Comparison of ENCODE assay signal across 29 mouse cellular contexts in genomic region chr7:126616707-126617106, GRCm38 (mm10). TPM values are rescaled to one million over a fixed set of nuclear protein-coding genes. Genes with fewer than 3 reads are reported as not detected.
DNase-seq lines count a peak whose midpoint lies in the region; ATAC-seq and TF ChIP-seq lines count a peak whose summit lies in the region.
"Had no signal": no experiment of that assay in that cellular context is flagged by ENCODE, and none has a peak within 500 bp of the region (broad histone marks: within the 10 kb centered on the region; RNA-seq: fewer than 3 reads in every experiment).

No protein-coding gene starts in this region.

- no peak for ATAC-seq in lung, postnatal 0 days
- no peak for ATAC-seq in Patski
- ATAC-seq: forebrain, embryonic 16.5 days; hindbrain, embryonic 16.5 days; intestine, embryonic 16.5 days; midbrain, embryonic 15.5 days had no signal

- no peaks in the 10 kb centered on the region for H3K9me3 ChIP-seq in lung, postnatal 0 days (ENCODE audit: low read length)
- H3K9me3 ChIP-seq: embryonic facial prominence, embryonic 10.5 days; forebrain, embryonic 10.5 days; heart, embryonic 10.5 days; limb, embryonic 13.5 days; liver, embryonic 15.5 days; midbrain, embryonic 15.5 days; neural tube, embryonic 13.5 days had no signal

- DNase-seq in kidney, adult 2 months: no peak
- DNase-seq in kidney, adult 8-10 months: no peak
- DNase-seq in lung, postnatal 0 days (ENCODE audit: low spot score): no peak
- DNase-seq in lung, postnatal 4 days: no peak
- no peak for DNase-seq in Patski (ENCODE audit: low read depth, low spot score)
- no peak for DNase-seq in gastrocnemius, postnatal 4 days (ENCODE audit: low spot score in 2 of 2)
- DNase-seq in frontal cortex, postnatal 36 days (ENCODE audit: low spot score in 2 of 2): no peak
- DNase-seq: cerebellum, postnatal 10 days; kidney, postnatal 4 days; lung, postnatal 14 days; retina, postnatal 1 day; thymus, postnatal 25 days had no signal

- TF ChIP-seq POLR2A in kidney, adult 2 months (IDR thresholded peaks at IDR 0.05; ENCODE audit: low read depth, low read length): no peak
- TF ChIP-seq POLR2A in embryonic fibroblast, embryonic 13.5 days (IDR thresholded peaks at IDR 0.05; ENCODE audit: low read depth, low read length): no peak

- H3K27me3 ChIP-seq in kidney, adult 2 months (replicated peaks; ENCODE audit: control insufficient read depth, insufficient read depth, low read length): no peaks in the 10 kb centered on the region
- no peaks in the 10 kb centered on the region for H3K27me3 ChIP-seq in lung, postnatal 0 days (replicated peaks; ENCODE audit: insufficient read depth, low read length)
- H3K27me3 ChIP-seq in Patski: no peaks in the 10 kb centered on the region
- H3K27me3 ChIP-seq: limb, embryonic 13.5 days; liver, embryonic 15.5 days; midbrain, embryonic 15.5 days; neural tube, embryonic 13.5 days had no signal

- no peaks in the 10 kb centered on the region for H3K36me3 ChIP-seq in kidney, adult 2 months (ENCODE audit: control insufficient read depth, insufficient read depth, low read length)
- H3K36me3 ChIP-seq in lung, postnatal 0 days (ENCODE audit: insufficient read depth, low read length): no peaks in the 10 kb centered on the region
- H3K36me3 ChIP-seq: embryonic facial prominence, embryonic 10.5 days; forebrain, embryonic 10.5 days; heart, embryonic 10.5 days; limb, embryonic 13.5 days; liver, embryonic 15.5 days; midbrain, embryonic 15.5 days; neural tube, embryonic 13.5 days had no signal

- WGBS in kidney, adult 2 months: 72% methylated on average over 3 of the region's 3 CpGs
- WGBS in lung, postnatal 0 days: 58% methylated on average over 3 of the region's 3 CpGs

- in situ Hi-C loops in Patski (cut with MboI; ENCODE audit: low pct_unique_long_range_greater_than_20kb): no loop called here

- no peak overlapping the region for H3K4me2 ChIP-seq in lung, postnatal 0 days (replicated peaks; ENCODE audit: low read depth, low read length)
- H3K4me2 ChIP-seq: limb, embryonic 13.5 days; liver, embryonic 15.5 days; midbrain, embryonic 15.5 days; neural tube, embryonic 13.5 days had no signal

- CTCF ChIA-PET in Patski (lab: Charles Lee): interaction anchor here (1.0 kb wide), 1 partner anchor 10 kb away, joined by 3 read pairs; no protein-coding TSS in a partner anchor

- H3K4me3 ChIP-seq in kidney, adult 2 months (ENCODE audit: insufficient read depth, low read depth, low read length): no peak overlapping the region
- no peak overlapping the region for H3K4me3 ChIP-seq in lung, postnatal 0 days (ENCODE audit: low read depth, low read length)
- H3K4me3 ChIP-seq in embryonic fibroblast, embryonic 13.5 days (ENCODE audit: insufficient read depth, low read length): no peak overlapping the region
- H3K4me3 ChIP-seq: embryonic facial prominence, embryonic 10.5 days; forebrain, embryonic 10.5 days; heart, embryonic 10.5 days; limb, embryonic 13.5 days; liver, embryonic 15.5 days; midbrain, embryonic 15.5 days; neural tube, embryonic 13.5 days had no signal

- no peak overlapping the region for H3K27ac ChIP-seq in kidney, adult 2 months (ENCODE audit: insufficient read depth, low read depth, low read length)
- H3K27ac ChIP-seq in lung, postnatal 0 days (ENCODE audit: low read length): no peak overlapping the region
- H3K27ac ChIP-seq in embryonic fibroblast, embryonic 13.5 days (ENCODE audit: insufficient read depth, low read length): no peak overlapping the region
- H3K27ac ChIP-seq: embryonic facial prominence, embryonic 10.5 days; forebrain, embryonic 10.5 days; heart, embryonic 10.5 days; limb, embryonic 13.5 days; liver, embryonic 15.5 days; midbrain, embryonic 15.5 days; neural tube, embryonic 13.5 days had no signal

- no peaks in the 10 kb centered on the region for H3K4me1 ChIP-seq in kidney, adult 2 months (ENCODE audit: control insufficient read depth, insufficient read depth, low read length)
- H3K4me1 ChIP-seq in lung, postnatal 0 days (ENCODE audit: insufficient read depth, low read depth, low read length): peaks cover 3% of the 10 kb centered on the region; the same call in 1 of the 2 replicates
- no peaks in the 10 kb centered on the region for H3K4me1 ChIP-seq in embryonic fibroblast, embryonic 13.5 days (ENCODE audit: control insufficient read depth, insufficient read depth, low read length)
- H3K4me1 ChIP-seq: embryonic facial prominence, embryonic 10.5 days; forebrain, embryonic 10.5 days; heart, embryonic 10.5 days; midbrain, embryonic 15.5 days; neural tube, embryonic 13.5 days had no signal

- no peak overlapping the region for H3K9ac ChIP-seq in lung, postnatal 0 days (replicated peaks; ENCODE audit: low read depth)
- H3K9ac ChIP-seq: limb, embryonic 13.5 days; liver, embryonic 15.5 days; midbrain, embryonic 15.5 days; neural tube, embryonic 13.5 days had no signal

- no peak for TF ChIP-seq EP300 in lung, postnatal 0 days (IDR thresholded peaks at IDR 0.05)

- TF ChIP-seq CTCF in kidney, adult 2 months (conservative IDR thresholded peaks at IDR 0.05; ENCODE audit: insufficient read depth, insufficient read length, low read depth, low read length): peak; percentile 26; the same call in 1 of the 2 replicates
- TF ChIP-seq CTCF in lung, postnatal 0 days (IDR thresholded peaks at IDR 0.05): peak; percentile 25
- TF ChIP-seq CTCF in Patski (IDR thresholded peaks at IDR 0.05): peak; percentile 29
- peak; percentile 9; the same call in 1 of the 2 replicates for TF ChIP-seq CTCF in embryonic fibroblast, embryonic 13.5 days (IDR thresholded peaks at IDR 0.05; ENCODE audit: borderline replicate concordance, insufficient read depth, low read length)

- POLR2A ChIA-PET in Patski (lab: Charles Lee): interaction anchor here (1.4 kb wide), 1 partner anchor 10 kb away, joined by 5 read pairs; no protein-coding TSS in a partner anchor

RNA-seq across cellular contexts. Expression of gene Nupr1, which starts 14.0 kb away (rescaled TPM):
- 29.2 and 36.4 TPM in 2 replicates for polyA plus RNA-seq in kidney, adult 2 months (2012; rRNA removed)
- 266 and 308 TPM in 2 replicates for polyA plus RNA-seq in lung, postnatal 0 days (2015; fragmentation: Nextera tagmentation; extraction: Ambion mirVana)
- polyA plus RNA-seq in Patski (2021): 138 TPM
- polyA plus RNA-seq in embryonic fibroblast, embryonic 13.5 days (2011; ENCODE audit: insufficient read length, low read depth, missing spikeins): 179 and 208 TPM in 2 replicates
- total RNA-seq in gastrocnemius, postnatal 4 days (2021): 10 to 100 TPM; 18.2 to 21.6 TPM

RNA-seq across cellular contexts. Expression of gene Il27, which starts 22.0 kb away (rescaled TPM):
- 0.13 TPM in 1 of 2 replicates, not detected in the other for polyA plus RNA-seq in kidney, adult 2 months (2012; rRNA removed)
- 0.31 TPM in 1 of 2 replicates, not detected in the other for polyA plus RNA-seq in lung, postnatal 0 days (2015; fragmentation: Nextera tagmentation; extraction: Ambion mirVana)
- polyA plus RNA-seq in Patski (2021): 0.68 TPM
- polyA plus RNA-seq in embryonic fibroblast, embryonic 13.5 days (2011; ENCODE audit: insufficient read length, low read depth, missing spikeins): not detected in 2 replicates
- total RNA-seq in gastrocnemius, postnatal 4 days (2021): not detected
- total RNA-seq: layer of hippocampus, postnatal 14 days; left cerebral cortex, postnatal 10 days had no signal
- polyA plus RNA-seq: cortical plate, adult 2 months; embryonic facial prominence, embryonic 10.5 days; forebrain, embryonic 10.5 days; forebrain, embryonic 16.5 days; gonadal fat pad, adult 2 months; heart, embryonic 10.5 days; heart, embryonic 16.5 days; hindbrain, embryonic 16.5 days; intestine, embryonic 16.5 days; kidney, embryonic 16.5 days; limb, embryonic 13.5 days; midbrain, embryonic 15.5 days; neural tube, embryonic 13.5 days had no signal

RNA-seq across cellular contexts. Expression of gene Cln3, which starts 31.1 kb away (rescaled TPM):
- polyA plus RNA-seq in kidney, adult 2 months (2012; rRNA removed): 117 and 120 TPM in 2 replicates
- 33.0 and 38.3 TPM in 2 replicates for polyA plus RNA-seq in lung, postnatal 0 days (2015; fragmentation: Nextera tagmentation; extraction: Ambion mirVana)
- 2.6 TPM for polyA plus RNA-seq in Patski (2021)
- 12.4 and 16.7 TPM in 2 replicates for polyA plus RNA-seq in embryonic fibroblast, embryonic 13.5 days (2011; ENCODE audit: insufficient read length, low read depth, missing spikeins)
- total RNA-seq in gastrocnemius, postnatal 4 days (2021): 10 to 100 TPM; 11.8 to 14.1 TPM

RNA-seq across cellular contexts. Expression of gene Apobr, which starts 32.0 kb away (rescaled TPM):
- 1.2 and 1.5 TPM in 2 replicates for polyA plus RNA-seq in kidney, adult 2 months (2012; rRNA removed)
- polyA plus RNA-seq in lung, postnatal 0 days (2015; fragmentation: Nextera tagmentation; extraction: Ambion mirVana): 3.9 and 4.1 TPM in 2 replicates
- 0.94 TPM for polyA plus RNA-seq in Patski (2021)
- polyA plus RNA-seq in embryonic fibroblast, embryonic 13.5 days (2011; ENCODE audit: insufficient read length, low read depth, missing spikeins): 9.3 and 10.0 TPM in 2 replicates
- 1 to 10 TPM in 1 of 2 experiments, under 1 TPM in 1; 0.83 to 1.4 TPM for total RNA-seq in gastrocnemius, postnatal 4 days (2021)

RNA-seq across cellular contexts. Expression of gene Sgf29, which starts 32.4 kb away (rescaled TPM):
- 28.1 and 34.7 TPM in 2 replicates for polyA plus RNA-seq in kidney, adult 2 months (2012; rRNA removed)
- polyA plus RNA-seq in lung, postnatal 0 days (2015; fragmentation: Nextera tagmentation; extraction: Ambion mirVana): 42.9 and 49.5 TPM in 2 replicates
- polyA plus RNA-seq in Patski (2021): 21.1 TPM
- 17.7 and 30.3 TPM in 2 replicates for polyA plus RNA-seq in embryonic fibroblast, embryonic 13.5 days (2011; ENCODE audit: insufficient read length, low read depth, missing spikeins)
- 10 to 100 TPM; 27.7 to 31.8 TPM for total RNA-seq in gastrocnemius, postnatal 4 days (2021)
